Mouse (Mus musculus): ENCODE results near the gene Pdcd1lg2.

DNA sequence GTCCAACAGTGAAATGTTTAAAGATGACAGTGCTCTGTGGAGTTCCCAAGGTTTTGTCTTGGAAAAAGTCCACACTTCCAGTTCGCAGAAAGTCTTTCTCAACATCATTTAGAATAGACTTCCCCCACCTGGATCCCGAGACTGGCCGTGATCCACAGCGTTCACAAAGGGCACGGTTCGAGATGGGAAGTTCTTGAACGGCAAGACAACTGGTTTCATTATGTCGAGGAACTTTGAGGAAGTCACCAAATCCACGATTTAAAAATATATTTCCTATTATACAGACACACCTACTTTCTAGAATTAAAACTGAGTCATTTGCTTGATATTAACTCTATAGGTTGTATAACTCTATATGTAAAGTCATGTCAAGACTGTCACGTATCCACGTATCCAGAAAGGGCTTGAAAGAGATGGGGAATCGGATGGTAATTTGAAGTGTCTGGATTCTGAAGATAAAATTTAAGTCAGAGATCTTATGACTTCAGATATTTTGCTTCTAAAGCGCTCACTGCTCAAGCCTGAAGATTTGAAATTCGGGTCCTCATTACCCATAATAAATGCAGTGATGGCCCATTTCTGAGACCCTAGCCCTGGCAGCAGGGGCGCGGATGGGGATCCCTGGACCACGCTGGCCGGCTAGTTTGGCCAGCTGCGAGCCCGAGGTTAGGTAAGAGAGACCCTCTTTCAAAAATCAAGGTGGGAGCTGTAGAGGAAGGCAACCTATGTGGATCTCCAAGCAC is 44.3 kb upstream of the Pdcd1lg2 start:
- TF ChIP-seq CTCF (IDR thresholded peaks at IDR 0.05; ENCODE audit: low read depth, low read length): no peak
- TF ChIP-seq POLR2A (IDR thresholded peaks at IDR 0.05; ENCODE audit: extremely low read depth, insufficient read depth, low read length): no peak
